Mouse (Mus musculus): ENCODE data around the gene Fas.

Fas gene

GRCm38 (mm10) chr19:34345616-34346267 is 55.3 kb downstream of the Fas start:
- no peaks in the 10 kb centered on the region for H3K9me3 ChIP-seq (ENCODE audit: low read length)
- no peaks in the 10 kb centered on the region for H3K36me3 ChIP-seq (ENCODE audit: insufficient read depth, low read length)
- no peak for TF ChIP-seq CTCF (conservative IDR thresholded peaks at IDR 0.05; ENCODE audit: low read length)
- TF ChIP-seq NANOG (IDR thresholded peaks at IDR 0.05; ENCODE audit: borderline replicate concordance, low read length): no peak
- no peak for TF ChIP-seq POU5F1 (IDR thresholded peaks at IDR 0.05; ENCODE audit: borderline replicate concordance, low read length)
- H3K4me3 ChIP-seq (replicated peaks; ENCODE audit: low read length): no peak overlapping the region
- H3K27me3 ChIP-seq (ENCODE audit: insufficient read depth, low read length): no peaks in the 10 kb centered on the region
- H3K4me1 ChIP-seq (replicated peaks; ENCODE audit: low read depth, low read length): no peaks in the 10 kb centered on the region

GRCm38 (mm10) chr19:34353291-34353805 is 62.9 kb downstream of the Fas start:
- Histone ChIP-seq H3K27me3 (ENCODE audit: insufficient read depth, low read length) (no peaks in the 10 kb centered on the region), H3K9me3 (ENCODE audit: low read length) (no peaks in the 10 kb centered on the region), H3K4me1 (replicated peaks; ENCODE audit: low read depth, low read length) (no peaks in the 10 kb centered on the region), H3K36me3 (ENCODE audit: insufficient read depth, low read length) (no peaks in the 10 kb centered on the region), H3K4me3 (replicated peaks; ENCODE audit: low read length) (no peak overlapping the region)
- TF ChIP-seq POU5F1 (IDR thresholded peaks at IDR 0.05; ENCODE audit: borderline replicate concordance, low read length) (no peak), NANOG (IDR thresholded peaks at IDR 0.05; ENCODE audit: borderline replicate concordance, low read length) (no peak), CTCF (conservative IDR thresholded peaks at IDR 0.05; ENCODE audit: low read length) (no peak)

GRCm38 (mm10) chr19:34362639-34363038 is 72.2 kb downstream of the Fas start:
- H3K36me3 ChIP-seq (ENCODE audit: insufficient read depth, low read length): no peaks in the 10 kb centered on the region
- H3K4me1 ChIP-seq (replicated peaks; ENCODE audit: low read depth, low read length): no peaks in the 10 kb centered on the region
- H3K9me3 ChIP-seq (ENCODE audit: low read length): no peaks in the 10 kb centered on the region
- no peaks in the 10 kb centered on the region for H3K27me3 ChIP-seq (ENCODE audit: insufficient read depth, low read length)
- H3K4me3 ChIP-seq (replicated peaks; ENCODE audit: low read length): no peak overlapping the region
- TF ChIP-seq POU5F1 (IDR thresholded peaks at IDR 0.05; ENCODE audit: borderline replicate concordance, low read length) (no peak), CTCF (conservative IDR thresholded peaks at IDR 0.05; ENCODE audit: low read length) (no peak), NANOG (IDR thresholded peaks at IDR 0.05; ENCODE audit: borderline replicate concordance, low read length) (no peak)

GRCm38 (mm10) chr19:34369551-34369950 is 79.1 kb downstream of the Fas start:
- H3K4me1 ChIP-seq (replicated peaks; ENCODE audit: low read depth, low read length): peaks cover 3% of the 10 kb centered on the region; the same call in 1 of the 2 replicates
- no peak overlapping the region for H3K4me3 ChIP-seq (replicated peaks; ENCODE audit: low read length)
- H3K27me3 ChIP-seq (ENCODE audit: insufficient read depth, low read length): no peaks in the 10 kb centered on the region
- H3K9me3 ChIP-seq (ENCODE audit: low read length): no peaks in the 10 kb centered on the region
- H3K36me3 ChIP-seq (ENCODE audit: insufficient read depth, low read length): no peaks in the 10 kb centered on the region
- TF ChIP-seq POU5F1 (IDR thresholded peaks at IDR 0.05; ENCODE audit: borderline replicate concordance, low read length): no peak
- TF ChIP-seq NANOG (IDR thresholded peaks at IDR 0.05; ENCODE audit: borderline replicate concordance, low read length): no peak
- no peak for TF ChIP-seq CTCF (conservative IDR thresholded peaks at IDR 0.05; ENCODE audit: low read length)

GRCm38 (mm10) chr19:34370397-34370796 is 79.9 kb downstream of the Fas start:
- Histone ChIP-seq H3K9me3 (ENCODE audit: low read length) (no peaks in the 10 kb centered on the region), H3K36me3 (ENCODE audit: insufficient read depth, low read length) (no peaks in the 10 kb centered on the region), H3K27me3 (ENCODE audit: insufficient read depth, low read length) (no peaks in the 10 kb centered on the region), H3K4me3 (replicated peaks; ENCODE audit: low read length) (no peak overlapping the region), H3K4me1 (replicated peaks; ENCODE audit: low read depth, low read length) (peaks cover 3% of the 10 kb centered on the region; the same call in 1 of the 2 replicates)
- TF ChIP-seq CTCF (conservative IDR thresholded peaks at IDR 0.05; ENCODE audit: low read length) (no peak), NANOG (IDR thresholded peaks at IDR 0.05; ENCODE audit: borderline replicate concordance, low read length) (no peak), POU5F1 (IDR thresholded peaks at IDR 0.05; ENCODE audit: borderline replicate concordance, low read length) (no peak)

All from E14TG2a.4 (cell line).